Mouse (Mus musculus): ENCODE data around the gene Cfap99. TPM values are rescaled to one million over a fixed set of nuclear protein-coding genes. Genes with fewer than 3 reads are reported as not detected.

The Cfap99 gene
- polyA plus RNA-seq, 1 experiment: 0.05 TPM

- H3K4me1 ChIP-seq (ENCODE audit: control insufficient read depth, insufficient read depth, low read length): peaks cover 25% of the 10 kb centered on the region; the same call in 1 of the 2 replicates
- H3K36me3 ChIP-seq (ENCODE audit: control insufficient read depth, insufficient read depth, low read length): no peaks in the 10 kb centered on the region
- TF ChIP-seq CTCF (conservative IDR thresholded peaks at IDR 0.05; ENCODE audit: insufficient read depth, insufficient read length, low read depth, low read length) (no peak), POLR2A (IDR thresholded peaks at IDR 0.05; ENCODE audit: low read depth, low read length) (no peak)
- peak overlapping the region; percentile 79 for H3K4me3 ChIP-seq (ENCODE audit: insufficient read depth, low read depth, low read length)
- DNase-seq: peak; percentile 21
- WGBS: 10% methylated on average over 110 of the region's 114 CpGs
- H3K27ac ChIP-seq (ENCODE audit: insufficient read depth, low read depth, low read length): no peak overlapping the region
- H3K27me3 ChIP-seq (replicated peaks; ENCODE audit: control insufficient read depth, insufficient read depth, low read length): no peaks in the 10 kb centered on the region
Observed at GRCm38 (mm10) chr5:34370022-34370823, 81.8 kb downstream of the Cfap99 start.

DNA sequence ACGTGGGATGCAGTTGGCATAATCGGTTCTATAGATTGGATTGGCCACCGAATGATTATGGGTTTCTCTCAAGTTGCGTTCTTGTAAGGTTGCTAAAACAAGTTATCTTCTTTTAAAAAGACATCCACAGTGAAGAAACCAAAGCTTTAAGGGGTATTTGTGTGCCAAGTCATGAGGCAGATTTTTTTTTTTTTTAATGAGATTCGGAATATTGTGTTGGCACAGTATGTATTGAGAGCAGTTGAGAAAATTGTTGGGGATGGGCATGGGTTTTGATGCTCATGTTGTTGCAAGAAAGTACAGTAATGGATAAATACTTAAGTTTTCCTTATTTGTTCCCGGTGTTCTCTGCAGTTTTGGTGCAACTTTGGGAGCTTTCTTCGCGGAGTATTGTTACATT is 82.4 kb downstream of the Cfap99 start:
- H3K27ac ChIP-seq (ENCODE audit: insufficient read depth, low read depth, low read length): no peak overlapping the region
- H3K4me3 ChIP-seq (ENCODE audit: insufficient read depth, low read depth, low read length): peak overlapping the region; percentile 79
- WGBS: 16% methylated on average over 8 of the region's 8 CpGs
- no peaks in the 10 kb centered on the region for H3K36me3 ChIP-seq (ENCODE audit: control insufficient read depth, insufficient read depth, low read length)
- peaks cover 25% of the 10 kb centered on the region; the same call in 1 of the 2 replicates for H3K4me1 ChIP-seq (ENCODE audit: control insufficient read depth, insufficient read depth, low read length)
- no peak for DNase-seq
- no peaks in the 10 kb centered on the region for H3K27me3 ChIP-seq (replicated peaks; ENCODE audit: control insufficient read depth, insufficient read depth, low read length)
- TF ChIP-seq CTCF (conservative IDR thresholded peaks at IDR 0.05; ENCODE audit: insufficient read depth, insufficient read length, low read depth, low read length) (no peak), POLR2A (IDR thresholded peaks at IDR 0.05; ENCODE audit: low read depth, low read length) (no peak)

GRCm38 (mm10) chr5:34372141-34372540 is 83.7 kb downstream of the Cfap99 start:
- no peak for DNase-seq
- no peak overlapping the region for H3K4me3 ChIP-seq (ENCODE audit: insufficient read depth, low read depth, low read length)
- H3K27me3 ChIP-seq (replicated peaks; ENCODE audit: control insufficient read depth, insufficient read depth, low read length): no peaks in the 10 kb centered on the region
- no peak overlapping the region for H3K27ac ChIP-seq (ENCODE audit: insufficient read depth, low read depth, low read length)
- H3K36me3 ChIP-seq (ENCODE audit: control insufficient read depth, insufficient read depth, low read length): no peaks in the 10 kb centered on the region
- H3K4me1 ChIP-seq (ENCODE audit: control insufficient read depth, insufficient read depth, low read length): peaks cover 25% of the 10 kb centered on the region; the same call in 1 of the 2 replicates
- TF ChIP-seq POLR2A (IDR thresholded peaks at IDR 0.05; ENCODE audit: low read depth, low read length) (no peak), CTCF (conservative IDR thresholded peaks at IDR 0.05; ENCODE audit: insufficient read depth, insufficient read length, low read depth, low read length) (no peak)

GRCm38 (mm10) chr5:34372541-34372940 is 84.1 kb downstream of the Cfap99 start:
- Histone ChIP-seq H3K36me3 (ENCODE audit: control insufficient read depth, insufficient read depth, low read length) (no peaks in the 10 kb centered on the region), H3K27ac (ENCODE audit: insufficient read depth, low read depth, low read length) (no peak overlapping the region), H3K4me3 (ENCODE audit: insufficient read depth, low read depth, low read length) (no peak overlapping the region), H3K4me1 (ENCODE audit: control insufficient read depth, insufficient read depth, low read length) (peaks cover 25% of the 10 kb centered on the region; the same call in 1 of the 2 replicates), H3K27me3 (replicated peaks; ENCODE audit: control insufficient read depth, insufficient read depth, low read length) (no peaks in the 10 kb centered on the region)
- no peak for DNase-seq
- no peak for TF ChIP-seq POLR2A (IDR thresholded peaks at IDR 0.05; ENCODE audit: low read depth, low read length)
- no peak for TF ChIP-seq CTCF (conservative IDR thresholded peaks at IDR 0.05; ENCODE audit: insufficient read depth, insufficient read length, low read depth, low read length)

Other genes starting within 250 kb of the Cfap99 start
- 1.3 and 1.8 TPM in 2 replicates for gene Poln, start 119.2 kb upstream of the Cfap99 start, polyA plus RNA-seq (2012; rRNA removed)
- gene Haus3, start 119.1 kb upstream of the Cfap99 start, polyA plus RNA-seq (2012; rRNA removed): 0.34 and 0.64 TPM in 2 replicates
- gene Mxd4, start 100.9 kb upstream of the Cfap99 start, polyA plus RNA-seq (2012; rRNA removed): 143 and 164 TPM in 2 replicates
- gene Zfyve28, start 151 bp upstream of the Cfap99 start, polyA plus RNA-seq (2012; rRNA removed): 0.33 and 0.36 TPM in 2 replicates
- gene Rnf4, start 47.7 kb downstream of the Cfap99 start, polyA plus RNA-seq (2012; rRNA removed): 47.5 and 49.9 TPM in 2 replicates
- 37.5 and 39.0 TPM in 2 replicates for gene Fam193a, start 81.3 kb downstream of the Cfap99 start, polyA plus RNA-seq (2012; rRNA removed)
- gene Tnip2, start 225.4 kb downstream of the Cfap99 start, polyA plus RNA-seq (2012; rRNA removed): 11.4 and 13.6 TPM in 2 replicates
- gene Sh3bp2, start 237.2 kb downstream of the Cfap99 start, polyA plus RNA-seq (2012; rRNA removed): 8.1 and 8.6 TPM in 2 replicates

Data from kidney, adult 2 months (tissue).